ENCODE assay signal across 8 mouse cellular contexts in genomic region chr13:48566116-48566935, GRCm38 (mm10). TPM values are rescaled to one million over a fixed set of nuclear protein-coding genes. Genes with fewer than 3 reads are reported as not detected.
DNase-seq lines count a peak whose midpoint lies in the region; ATAC-seq lines count a peak whose summit lies in the region.

No protein-coding gene starts in this region.

- ATAC-seq in hindbrain, embryonic 16.5 days, result peak; percentile 56; the same call in 1 of the 2 replicates
- ATAC-seq in megakaryocyte, adult 5-6 weeks (ENCODE audit: poor library complexity, severe bottlenecking), result no peak

- DNase-seq in R1 (ENCODE audit: low read depth, low spot score), result peak; percentile 80
- peak; percentile 87 to 90 for DNase-seq in cerebellum, postnatal 36 days
- peak; percentile 96 for DNase-seq in gastrocnemius, postnatal 10 days
- peak; percentile 53 to 69 for DNase-seq in left cerebral cortex, adult 18-20 months (ENCODE audit: low spot score in 2 of 2)
- peak; percentile 88 for DNase-seq in lung, postnatal 25 days (ENCODE audit: low spot score)
- peak; percentile 69 to 74 for DNase-seq in right cerebral cortex, postnatal 10 days (ENCODE audit: low spot score in 2 of 2)

- H3K4me2 ChIP-seq in hindbrain, embryonic 16.5 days (ENCODE audit: low read length), result peak overlapping the region; percentile 15; the same call in 1 of the 2 replicates

- H3K4me3 ChIP-seq in hindbrain, embryonic 16.5 days (ENCODE audit: low read length), result no peak overlapping the region

- no peaks in the 10 kb centered on the region for H3K36me3 ChIP-seq in hindbrain, embryonic 16.5 days (ENCODE audit: control insufficient read depth, insufficient read depth, low read length)

- WGBS in hindbrain, embryonic 16.5 days, result 13% methylated on average over 13 of the region's 13 CpGs

- peak overlapping the region; percentile 68 for H3K27ac ChIP-seq in hindbrain, embryonic 16.5 days (ENCODE audit: low read depth, low read length)

- H3K27me3 ChIP-seq in hindbrain, embryonic 16.5 days (replicated peaks; ENCODE audit: control insufficient read depth, insufficient read depth, low read length), result no peaks in the 10 kb centered on the region

- peak overlapping the region; percentile 31 for H3K9ac ChIP-seq in hindbrain, embryonic 16.5 days (ENCODE audit: low read depth, low read length)

- no peaks in the 10 kb centered on the region for H3K9me3 ChIP-seq in hindbrain, embryonic 16.5 days (ENCODE audit: control insufficient read depth, low read length)

- H3K4me1 ChIP-seq in hindbrain, embryonic 16.5 days (ENCODE audit: control insufficient read depth, insufficient read depth, low read depth, low read length), result peaks cover 5% of the 10 kb centered on the region

RNA-seq across cellular contexts. Expression of gene A830005F24Rik, which starts 53.0 kb away (rescaled TPM):
- not detected for total RNA-seq in gastrocnemius, postnatal 10 days (2021)
- polyA plus RNA-seq in hindbrain, embryonic 16.5 days (2015; fragmentation: Nextera tagmentation; extraction: Ambion mirVana), result 3.0 and 4.0 TPM in 2 replicates
- total RNA-seq in left cerebral cortex, adult 18-20 months (2021), result 1 to 10 TPM; 1.7 to 1.8 TPM
- not detected in 2 replicates for total RNA-seq in megakaryocyte, adult 5-6 weeks (2015)
- total RNA-seq in megakaryocyte, adult 5-6 weeks (2017), result not detected in 2 replicates

RNA-seq across cellular contexts. Expression of gene Zfp169, which starts 53.1 kb away (rescaled TPM):
- 1 to 10 TPM; 2.8 to 3.1 TPM for total RNA-seq in gastrocnemius, postnatal 10 days (2021)
- 5.7 and 7.7 TPM in 2 replicates for polyA plus RNA-seq in hindbrain, embryonic 16.5 days (2015; fragmentation: Nextera tagmentation; extraction: Ambion mirVana)
- total RNA-seq in left cerebral cortex, adult 18-20 months (2021), result 10 to 100 TPM; 21.1 to 28.8 TPM
- total RNA-seq in megakaryocyte, adult 5-6 weeks (2015), result 8.1 and 10.7 TPM in 2 replicates
- 10.0 and 11.1 TPM in 2 replicates for total RNA-seq in megakaryocyte, adult 5-6 weeks (2017)

RNA-seq across cellular contexts. Expression of gene Ptpdc1, which starts 59.1 kb away (rescaled TPM):
- 10 to 100 TPM in 1 of 2 experiments, 1 to 10 TPM in 1; 8.1 to 10.4 TPM for total RNA-seq in gastrocnemius, postnatal 10 days (2021)
- polyA plus RNA-seq in hindbrain, embryonic 16.5 days (2015; fragmentation: Nextera tagmentation; extraction: Ambion mirVana), result 14.7 and 17.4 TPM in 2 replicates
- total RNA-seq in left cerebral cortex, adult 18-20 months (2021), result 10 to 100 TPM; 21.8 to 23.5 TPM
- 1.6 and 1.9 TPM in 2 replicates for total RNA-seq in megakaryocyte, adult 5-6 weeks (2015)
- total RNA-seq in megakaryocyte, adult 5-6 weeks (2017), result 1.1 and 1.8 TPM in 2 replicates
